Mouse (Mus musculus): ENCODE measurements at regions not wholly inside any gene's neighbourhood (a gene's known extent, or its start where the extent isn't known, plus 50 kb on each side); places are given as distances from the start of the nearest gene placed in this dataset.

DNA sequence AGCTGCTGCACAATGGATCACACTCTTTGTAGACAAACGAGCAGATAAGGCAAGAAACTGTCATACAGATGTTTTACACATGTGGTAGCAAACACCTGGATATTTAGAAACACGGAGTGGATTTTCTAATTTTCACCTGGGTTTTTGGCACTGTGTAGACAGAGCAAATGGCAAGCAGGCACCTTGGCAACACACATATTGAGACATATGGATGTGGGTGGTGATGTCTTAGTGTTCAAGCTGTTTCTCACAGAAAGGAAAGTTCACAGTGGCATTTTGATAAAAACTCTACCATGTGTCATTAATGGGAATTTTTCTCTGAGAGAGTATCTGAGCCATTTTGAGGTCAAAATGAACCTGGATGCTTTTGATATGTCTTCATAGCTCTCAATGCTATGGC lies 417.9 kb upstream of the Megf9 start:
- Histone ChIP-seq H3K4me1 (replicated peaks) (no peaks in the 10 kb centered on the region), H3K27ac (no peak overlapping the region), H3K27me3 (replicated peaks) (no peaks in the 10 kb centered on the region), H3K36me3 (no peaks in the 10 kb centered on the region), H3K4me2 (replicated peaks) (no peak overlapping the region), H3K4me3 (replicated peaks) (no peak overlapping the region), H3K9ac (no peak overlapping the region), H3K9me3 (no peaks in the 10 kb centered on the region)
- 69% methylated on average over 2 of the region's 2 CpGs for WGBS
- ATAC-seq: no peak

DNA sequence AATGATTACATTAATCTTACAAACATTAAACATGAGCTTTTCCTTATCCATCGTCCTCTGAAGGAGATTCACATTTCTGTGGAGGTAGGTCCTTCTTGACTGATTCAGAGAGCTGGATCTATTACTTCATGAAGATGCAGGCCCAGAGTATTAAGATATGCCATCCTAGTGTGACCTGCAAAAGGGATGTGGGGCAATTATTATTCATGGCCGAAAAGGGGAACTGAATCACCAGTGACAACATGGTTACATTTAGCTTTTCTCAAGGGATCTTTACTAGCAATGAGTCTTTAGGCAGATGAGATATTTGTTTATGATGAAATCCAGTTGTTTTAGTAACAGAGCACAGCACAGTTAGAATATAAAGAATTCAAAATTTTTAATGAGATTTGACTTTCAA lies 405.4 kb upstream of the Megf9 start:
- H3K9me3 ChIP-seq: no peaks in the 10 kb centered on the region
- WGBS: 78% methylated on average over 2 of the region's 2 CpGs
- H3K4me1 ChIP-seq (replicated peaks): no peaks in the 10 kb centered on the region
- no peak overlapping the region for H3K4me2 ChIP-seq (replicated peaks)
- H3K4me3 ChIP-seq (replicated peaks): no peak overlapping the region
- no peaks in the 10 kb centered on the region for H3K36me3 ChIP-seq
- no peak overlapping the region for H3K27ac ChIP-seq
- no peaks in the 10 kb centered on the region for H3K27me3 ChIP-seq (replicated peaks)
- ATAC-seq: no peak
- no peak overlapping the region for H3K9ac ChIP-seq

DNA sequence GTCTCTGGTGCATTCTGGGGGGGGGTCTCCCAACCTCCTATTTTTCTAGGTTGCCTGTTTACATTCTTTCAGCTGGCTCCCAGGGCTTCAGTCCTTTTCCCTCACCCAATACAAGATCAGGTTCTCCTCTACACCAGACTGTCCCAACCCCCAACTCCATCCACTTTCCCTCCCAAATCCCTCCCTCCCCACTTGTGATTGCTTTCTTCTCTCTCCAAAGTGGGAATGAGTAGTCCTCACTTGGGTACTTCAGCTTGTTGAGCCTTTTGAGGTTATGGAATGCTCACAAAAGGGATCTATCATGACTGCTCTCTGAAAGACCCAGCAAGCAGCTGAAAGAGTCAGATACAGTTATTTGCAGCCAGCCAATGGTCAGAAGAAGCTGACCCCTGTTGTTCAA lies 399.3 kb upstream of the Megf9 start:
- no peak overlapping the region for H3K27ac ChIP-seq
- H3K36me3 ChIP-seq: no peaks in the 10 kb centered on the region
- no peak overlapping the region for H3K9ac ChIP-seq
- no peaks in the 10 kb centered on the region for H3K4me1 ChIP-seq (replicated peaks)
- H3K27me3 ChIP-seq (replicated peaks): no peaks in the 10 kb centered on the region
- no peak for ATAC-seq
- H3K4me3 ChIP-seq (replicated peaks): no peak overlapping the region
- H3K4me2 ChIP-seq (replicated peaks): no peak overlapping the region
- no peaks in the 10 kb centered on the region for H3K9me3 ChIP-seq

DNA sequence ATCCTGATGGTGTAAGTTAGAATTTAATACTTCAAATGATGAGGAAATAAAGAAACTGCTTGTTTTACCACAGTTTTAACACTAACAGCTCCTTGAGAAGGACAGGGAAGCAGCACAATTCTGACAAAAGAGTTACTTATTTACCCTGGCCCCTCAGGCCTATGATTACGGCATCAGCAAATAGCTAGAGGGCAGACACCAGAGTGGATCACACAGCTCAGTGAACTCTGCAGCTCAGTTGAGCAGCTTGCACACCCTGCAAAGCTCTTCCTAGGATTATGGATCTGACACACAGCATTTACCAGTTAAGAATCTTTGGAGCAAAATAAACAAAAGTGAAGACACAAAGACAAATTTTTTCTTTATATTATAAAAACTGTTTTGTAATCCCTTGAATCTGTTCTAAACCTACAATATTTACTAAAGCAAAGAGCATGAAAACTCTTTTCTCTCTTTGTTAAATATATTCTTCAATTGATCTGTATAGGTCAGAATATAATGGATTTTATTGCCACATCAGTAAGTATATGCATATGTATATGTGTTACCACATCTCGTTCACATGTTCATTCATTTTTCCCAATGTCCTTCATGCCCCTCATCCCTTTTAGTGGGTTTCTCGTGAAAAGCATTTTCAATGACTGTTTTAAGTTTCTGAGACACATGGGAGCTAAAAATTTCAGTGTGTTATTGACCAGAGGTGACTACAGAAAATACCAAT lies 387.3 kb upstream of the Megf9 start:
- Histone ChIP-seq H3K9me3 (no peaks in the 10 kb centered on the region), H3K27ac (no peak overlapping the region), H3K9ac (no peak overlapping the region), H3K4me2 (replicated peaks) (no peak overlapping the region), H3K36me3 (no peaks in the 10 kb centered on the region), H3K4me1 (replicated peaks) (no peaks in the 10 kb centered on the region), H3K27me3 (replicated peaks) (no peaks in the 10 kb centered on the region), H3K4me3 (replicated peaks) (no peak overlapping the region)
- no peak for ATAC-seq
- WGBS: 60% methylated on average over 3 of the region's 3 CpGs

DNA sequence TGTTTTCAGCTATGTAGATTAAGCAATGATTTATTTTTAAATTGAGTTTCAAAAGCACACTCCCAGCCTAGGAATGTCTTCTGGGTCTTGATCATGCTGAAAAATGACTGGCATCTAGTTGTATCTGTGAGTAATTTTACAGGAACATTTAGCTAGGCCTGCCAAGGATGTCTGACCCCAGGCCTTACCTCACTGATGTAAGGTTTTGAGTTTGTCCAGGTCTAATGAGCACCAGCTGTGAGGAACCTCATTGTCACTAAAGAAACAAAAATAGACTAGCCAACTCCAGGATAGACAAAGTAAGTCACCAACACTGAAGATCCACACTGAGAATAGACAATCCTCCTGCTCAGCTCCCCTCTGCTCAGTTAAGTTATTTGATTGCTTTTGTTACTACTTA lies 379.8 kb upstream of the Megf9 start:
- no peaks in the 10 kb centered on the region for H3K4me1 ChIP-seq (replicated peaks)
- no peaks in the 10 kb centered on the region for H3K36me3 ChIP-seq
- no peak overlapping the region for H3K4me3 ChIP-seq (replicated peaks)
- ATAC-seq: no peak
- no peak overlapping the region for H3K9ac ChIP-seq
- H3K27me3 ChIP-seq (replicated peaks): no peaks in the 10 kb centered on the region
- no peaks in the 10 kb centered on the region for H3K9me3 ChIP-seq
- no peak overlapping the region for H3K4me2 ChIP-seq (replicated peaks)
- no peak overlapping the region for H3K27ac ChIP-seq

DNA sequence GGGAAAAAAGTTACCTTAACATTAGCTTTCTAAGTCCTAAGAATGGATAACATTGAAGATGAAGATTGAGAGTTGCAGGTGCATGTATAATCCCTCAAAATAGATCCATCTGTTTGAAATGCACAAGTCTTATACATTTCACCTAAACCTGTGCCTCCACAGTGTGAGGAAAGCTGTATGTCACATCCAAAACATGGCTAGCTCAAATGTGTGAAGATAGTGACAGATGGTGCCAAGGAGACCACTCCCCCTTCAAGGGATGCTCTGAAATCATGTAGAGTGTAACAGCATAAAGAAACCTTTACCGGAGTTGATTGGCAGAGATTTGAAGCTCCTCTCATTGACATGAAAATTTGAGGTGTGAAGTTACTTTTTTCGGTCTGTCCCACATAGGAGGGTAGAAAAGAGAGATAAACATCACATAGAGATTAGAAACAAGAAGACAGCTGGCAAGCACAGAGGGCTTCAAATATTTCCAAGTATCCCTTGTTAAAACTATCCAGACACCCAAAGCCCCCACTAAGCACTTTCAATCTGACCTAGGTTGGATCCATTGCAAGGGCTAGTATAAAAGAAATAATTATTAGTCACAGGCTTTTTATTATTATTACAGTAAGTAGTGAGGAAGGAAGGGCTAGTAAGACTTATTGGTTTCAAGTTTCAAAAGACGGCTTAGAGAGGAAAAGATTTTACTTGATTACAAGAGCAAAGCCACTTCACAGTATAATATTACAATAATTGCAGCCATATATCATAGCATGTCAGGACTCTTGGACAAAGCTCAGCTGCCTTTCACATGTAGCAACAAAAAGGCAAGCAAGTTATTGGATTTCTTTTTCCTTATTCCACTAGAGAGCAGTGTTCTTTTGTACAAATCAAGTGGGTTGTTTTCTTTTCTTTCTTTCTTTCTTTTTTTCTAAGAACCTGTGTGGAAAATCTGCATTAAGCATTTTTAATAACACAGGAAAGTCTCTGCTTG lies 372.3 kb upstream of the Megf9 start:
- ATAC-seq: peak; percentile 43; the same call in 1 of the 2 replicates
- Histone ChIP-seq H3K27ac (no peak overlapping the region), H3K36me3 (no peaks in the 10 kb centered on the region), H3K4me3 (replicated peaks) (no peak overlapping the region), H3K27me3 (replicated peaks) (no peaks in the 10 kb centered on the region), H3K9ac (no peak overlapping the region), H3K9me3 (no peaks in the 10 kb centered on the region), H3K4me1 (replicated peaks) (no peaks in the 10 kb centered on the region), H3K4me2 (replicated peaks) (no peak overlapping the region)
- 48% methylated on average over 3 of the region's 3 CpGs for WGBS
